Mouse (Mus musculus) CD4-positive, CD25-positive, alpha-beta regulatory T cell, adult 2 months (primary cell): ENCODE measurements around the gene Vav1.
"Not testable (repeated sequence)": the region's sequence is repeated elsewhere in the genome, so short reads cannot be mapped to it uniquely, and the experiment has no call there.

Experiments
- DNase-seq: peaks from one replicate; pipeline ENCODE4 v3.0.0-alpha.2; 2012; ENCODE audit warnings: low read depth, low spot score

Vav1 gene

DNA sequence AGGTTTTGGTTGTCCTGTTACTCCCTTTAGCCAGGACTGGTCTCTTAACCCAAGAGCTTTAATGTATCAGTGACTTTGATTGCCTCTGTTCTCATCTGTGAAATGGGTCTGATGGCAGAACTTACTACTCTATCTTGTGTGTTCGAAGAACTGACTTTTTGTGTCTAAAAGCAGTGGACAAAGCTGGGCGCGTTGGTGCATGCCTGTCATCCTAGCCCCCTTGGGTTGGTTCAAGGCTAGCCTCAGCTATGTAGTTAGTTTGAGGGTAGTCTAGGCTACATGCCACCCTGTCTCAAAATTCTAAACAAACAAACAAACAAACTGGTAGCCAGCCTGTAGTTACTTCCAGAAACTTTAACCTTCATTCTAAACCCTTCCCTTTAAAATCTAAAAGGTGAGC, 27.5 kb upstream of the Vav1 start:
- DNase-seq = no peak

DNA sequence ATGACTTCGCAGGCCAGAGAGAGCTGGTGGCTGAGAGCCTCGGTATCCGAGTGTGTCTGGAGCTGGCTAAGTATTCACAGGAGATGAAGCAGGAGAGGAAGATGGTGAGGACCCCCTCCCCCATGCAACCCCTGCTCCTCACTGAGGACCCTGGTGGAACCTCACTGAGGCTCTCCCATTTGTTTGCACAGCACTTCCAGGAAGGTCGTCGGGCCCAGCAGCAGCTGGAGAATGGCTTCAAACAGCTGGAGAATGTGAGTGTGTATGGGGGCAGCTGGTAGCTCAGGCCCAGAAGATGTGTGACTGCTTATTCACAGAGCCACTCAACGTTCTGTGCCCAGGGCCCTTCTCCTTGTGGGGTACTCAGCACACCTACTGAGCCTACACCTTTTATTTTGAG, 25.6 kb upstream of the Vav1 start:
- no peak for DNase-seq

DNA sequence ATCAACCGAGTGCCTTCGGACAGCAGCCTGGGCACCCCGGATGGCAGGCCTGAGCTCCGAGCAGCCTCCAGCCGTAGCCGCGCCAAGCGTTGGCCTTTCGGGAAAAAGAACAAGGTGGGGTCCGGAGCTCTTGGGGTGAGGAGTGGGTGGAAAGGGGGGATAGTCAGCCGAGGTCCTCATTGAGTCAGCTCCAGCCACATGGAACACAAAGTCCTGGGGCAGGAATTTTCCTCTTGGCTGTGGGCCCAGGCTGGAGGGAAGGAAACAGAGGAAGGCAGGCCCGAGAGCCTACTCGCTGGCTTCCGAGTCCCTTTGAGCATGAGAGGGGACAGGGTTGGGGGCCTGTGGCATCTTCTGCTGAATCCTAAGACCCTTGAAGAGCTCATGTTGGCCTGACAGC, 23.5 kb upstream of the Vav1 start:
- no peak for DNase-seq

DNA sequence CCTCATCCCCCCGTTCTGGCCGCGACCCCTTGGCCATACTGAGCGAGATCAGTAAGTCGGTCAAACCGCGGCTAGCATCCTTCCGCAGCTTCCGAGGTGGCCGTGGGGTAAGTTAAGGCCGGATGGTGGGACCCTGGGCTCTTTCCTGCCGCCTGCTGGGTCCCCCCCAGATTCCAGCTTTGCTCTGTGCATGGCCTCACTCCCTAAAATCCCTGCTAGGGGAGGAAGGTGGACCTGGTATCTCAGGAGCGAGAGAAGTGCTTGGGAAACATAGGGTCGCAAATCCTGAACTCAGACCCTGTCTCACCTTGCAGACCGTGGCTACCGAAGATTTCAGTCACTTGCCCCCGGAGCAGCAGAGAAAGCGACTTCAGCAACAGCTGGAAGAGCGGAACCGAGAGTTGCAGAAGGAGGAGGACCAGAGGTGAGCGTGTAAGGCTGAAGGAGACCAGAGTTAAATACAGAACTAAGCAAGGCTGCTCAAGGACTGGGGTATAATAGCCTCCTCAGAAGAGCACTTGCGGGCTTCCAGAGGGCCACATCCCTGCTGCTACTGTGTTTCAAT, 21.9 kb upstream of the Vav1 start:
- DNase-seq = no peak

DNA sequence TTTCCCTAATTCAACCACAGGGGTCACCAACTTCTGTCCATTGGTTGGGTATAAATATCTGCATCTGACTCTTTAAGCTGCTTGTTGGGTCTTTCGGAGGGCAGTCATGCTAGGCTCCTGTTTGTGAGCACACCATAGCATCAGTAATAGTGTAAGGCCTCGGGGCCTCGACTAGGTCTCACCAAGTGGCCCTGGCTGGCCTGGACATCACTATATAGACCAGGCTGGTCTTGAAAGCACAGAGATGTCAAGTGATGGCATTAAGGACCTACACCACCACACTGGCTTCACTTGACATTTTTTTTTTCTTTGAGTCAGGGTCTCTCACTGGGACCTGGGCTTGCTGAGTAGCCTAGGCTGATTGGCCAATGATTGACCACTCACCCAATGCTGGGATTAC, 20.7 kb upstream of the Vav1 start:
- DNase-seq = no peak

DNA sequence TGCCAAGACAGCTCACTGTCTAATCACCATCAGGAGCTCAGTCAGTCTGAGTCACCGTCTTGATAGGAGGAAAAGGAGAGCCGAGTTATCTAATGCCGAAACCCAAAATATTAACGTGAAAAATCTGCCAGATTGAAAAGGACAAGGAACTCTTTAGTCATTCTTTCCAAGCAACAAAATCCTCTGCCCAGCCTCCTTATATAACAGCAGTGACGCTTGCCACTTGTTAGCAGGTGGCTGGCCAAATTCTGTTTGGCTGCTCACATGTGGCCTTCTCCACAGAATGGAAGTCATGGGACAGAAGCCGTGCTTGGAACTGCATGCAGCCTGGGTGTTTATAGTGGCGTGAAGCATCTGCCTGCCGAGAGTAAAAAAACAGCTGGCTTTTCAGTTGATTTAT, 19.2 kb upstream of the Vav1 start:
- no peak for DNase-seq

DNA sequence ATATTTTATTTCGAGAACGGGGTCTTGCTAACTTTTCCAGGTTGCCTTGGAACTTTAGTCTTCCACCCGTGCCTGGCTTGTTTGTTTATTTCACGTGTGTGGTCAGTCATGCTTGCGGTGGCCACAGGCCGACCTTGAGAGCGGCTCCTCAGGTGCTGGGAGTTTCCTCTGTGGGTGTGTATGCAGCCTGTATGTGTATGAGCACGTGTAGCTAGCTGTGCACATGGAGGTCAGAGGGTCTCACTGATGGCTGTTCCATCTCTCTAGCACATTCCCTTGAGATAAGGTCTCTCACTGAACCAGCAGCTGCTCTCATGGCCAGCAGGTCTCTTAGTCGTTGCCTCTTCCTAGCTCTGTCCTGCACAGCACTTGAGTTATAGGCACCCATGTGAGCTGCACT, 18.5 kb upstream of the Vav1 start:
- DNase-seq = no peak

DNA sequence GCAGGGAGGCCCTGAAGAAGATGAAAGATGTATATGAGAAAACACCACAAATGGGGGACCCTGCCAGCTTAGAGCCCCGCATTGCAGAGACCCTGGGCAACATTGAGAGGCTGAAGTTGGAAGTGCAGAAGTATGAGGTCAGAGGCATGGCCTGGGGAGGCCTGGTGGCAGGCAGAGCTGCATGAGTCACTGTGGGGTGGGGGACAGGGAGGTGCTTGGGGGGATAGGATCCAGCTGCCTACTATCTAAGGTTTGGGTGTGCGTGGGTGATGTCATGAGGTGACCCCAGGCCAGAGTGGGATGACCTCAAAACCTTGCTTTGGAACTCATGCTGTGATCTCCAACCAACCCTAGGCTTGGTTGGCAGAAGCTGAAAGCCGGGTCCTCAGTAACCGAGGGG, 17.6 kb upstream of the Vav1 start:
- no peak for DNase-seq

DNA sequence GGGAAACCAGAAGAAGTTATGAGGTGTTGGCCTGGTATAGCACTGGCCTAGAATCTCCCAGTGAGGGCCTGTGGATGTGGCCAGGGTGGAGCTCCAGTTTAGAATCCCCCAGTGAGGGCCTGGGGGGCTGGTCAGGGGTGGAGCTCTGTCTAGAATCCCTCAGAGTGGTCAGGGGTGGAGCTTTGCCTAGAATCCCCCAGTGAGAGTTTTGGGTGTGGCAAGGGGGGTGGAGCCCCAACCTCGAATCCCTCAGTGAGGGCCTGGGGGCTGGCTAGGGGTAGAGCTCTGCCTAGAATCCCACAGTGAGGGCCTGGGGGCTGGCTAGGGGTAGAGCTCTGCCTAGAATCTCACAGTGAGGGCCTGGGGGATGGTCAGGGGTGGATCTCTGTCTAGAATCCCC, 17.1 kb upstream of the Vav1 start:
- no peak for DNase-seq

DNA sequence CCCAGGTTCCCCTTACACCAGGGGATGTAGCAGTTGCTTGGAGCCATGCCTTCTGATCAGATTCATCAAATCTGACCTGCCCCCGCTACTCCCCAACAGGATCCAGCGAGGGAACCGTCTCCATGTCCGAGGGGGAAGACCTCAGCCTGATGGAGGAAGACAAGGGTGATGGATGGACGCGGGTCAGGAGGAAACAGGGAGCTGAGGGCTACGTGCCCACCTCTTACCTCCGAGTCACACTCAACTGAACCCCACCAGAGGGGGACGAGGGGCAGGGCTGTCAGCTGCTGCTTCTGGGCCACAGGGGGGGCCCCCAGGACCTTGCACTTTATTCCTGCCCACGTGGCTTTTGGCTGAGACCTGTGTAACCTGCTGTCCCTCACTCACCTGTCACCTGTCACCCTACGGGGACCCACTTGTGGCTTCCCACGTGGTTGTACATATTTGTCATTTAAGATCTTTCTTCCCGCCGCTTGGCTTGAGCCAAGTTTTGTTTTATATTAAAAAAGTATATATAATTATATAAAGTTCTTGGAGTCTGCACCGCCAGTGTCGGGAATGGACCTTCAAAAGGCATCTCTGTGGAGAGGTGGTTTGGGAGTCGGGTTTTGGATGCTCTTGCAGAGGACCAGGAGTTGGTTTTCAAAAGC, 15.9 kb upstream of the Vav1 start:
- no peak for DNase-seq

DNA sequence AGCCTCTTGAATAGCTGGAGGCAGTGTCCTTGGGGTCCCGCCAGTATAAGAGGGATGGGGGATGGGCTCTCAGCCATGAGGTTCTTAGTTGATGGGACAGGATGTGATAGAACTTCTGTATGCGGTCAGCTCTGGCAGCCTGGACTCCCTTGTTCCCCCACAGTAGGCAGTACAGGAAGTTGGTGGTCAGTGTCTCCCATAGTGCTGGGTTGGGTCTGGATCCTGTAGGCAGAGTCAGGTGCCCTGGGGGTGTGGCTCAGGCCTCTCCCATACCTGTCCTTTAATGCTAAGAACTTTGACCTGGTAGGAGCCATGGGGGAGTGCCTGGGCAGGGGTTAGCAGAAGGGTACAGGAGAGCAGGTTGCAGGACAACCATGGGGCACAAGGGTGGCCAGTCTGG, 14.7 kb upstream of the Vav1 start:
- DNase-seq = no peak

DNA sequence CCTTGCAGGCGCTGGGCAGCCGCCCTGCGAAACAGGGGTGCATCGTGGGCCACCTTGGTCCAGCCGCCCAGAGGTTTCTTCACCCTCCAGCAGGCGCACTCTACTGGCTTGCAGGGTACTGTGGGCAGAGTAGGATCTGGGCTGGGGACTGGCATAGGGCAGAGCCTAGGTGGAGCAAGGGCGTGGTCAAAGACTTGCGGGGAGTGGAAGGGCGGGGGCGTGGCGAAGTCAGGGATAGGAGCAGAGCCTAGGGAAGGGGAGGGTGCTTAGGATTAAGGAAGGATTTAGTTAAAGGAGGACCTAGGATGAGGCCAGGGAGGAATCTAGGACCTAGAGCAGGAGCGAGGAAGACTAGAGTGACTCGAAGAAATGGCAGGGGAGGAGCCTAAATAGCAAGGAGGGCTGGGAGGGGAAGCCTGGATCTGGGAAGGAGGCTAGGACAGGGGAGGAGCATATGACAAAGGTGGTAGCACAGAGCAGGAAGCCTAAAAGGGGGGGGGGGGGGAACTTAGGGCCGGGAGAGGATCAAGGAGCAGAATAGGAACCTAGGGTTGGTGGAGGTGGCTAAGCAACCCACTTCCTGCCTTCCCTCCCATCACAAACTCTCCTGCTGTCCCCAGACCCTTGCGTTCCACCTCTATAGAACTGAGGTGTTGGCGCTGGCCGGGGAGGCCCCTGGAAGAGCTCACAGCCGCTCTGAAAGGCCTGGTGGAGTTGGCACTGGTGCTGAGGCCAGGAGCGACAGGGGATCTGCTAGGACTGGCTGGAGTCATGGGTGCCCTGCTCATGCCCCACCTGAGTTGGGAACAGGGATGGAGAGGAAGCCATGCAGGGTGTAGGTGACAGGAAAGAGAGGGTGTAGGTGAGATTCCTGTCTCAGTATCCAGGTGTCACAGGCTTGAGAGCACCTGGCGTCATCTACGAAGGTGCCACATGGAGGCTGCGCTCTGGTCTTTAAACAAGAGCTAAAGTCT, 13.6 kb upstream of the Vav1 start:
- peak; percentile 54 for DNase-seq

DNA sequence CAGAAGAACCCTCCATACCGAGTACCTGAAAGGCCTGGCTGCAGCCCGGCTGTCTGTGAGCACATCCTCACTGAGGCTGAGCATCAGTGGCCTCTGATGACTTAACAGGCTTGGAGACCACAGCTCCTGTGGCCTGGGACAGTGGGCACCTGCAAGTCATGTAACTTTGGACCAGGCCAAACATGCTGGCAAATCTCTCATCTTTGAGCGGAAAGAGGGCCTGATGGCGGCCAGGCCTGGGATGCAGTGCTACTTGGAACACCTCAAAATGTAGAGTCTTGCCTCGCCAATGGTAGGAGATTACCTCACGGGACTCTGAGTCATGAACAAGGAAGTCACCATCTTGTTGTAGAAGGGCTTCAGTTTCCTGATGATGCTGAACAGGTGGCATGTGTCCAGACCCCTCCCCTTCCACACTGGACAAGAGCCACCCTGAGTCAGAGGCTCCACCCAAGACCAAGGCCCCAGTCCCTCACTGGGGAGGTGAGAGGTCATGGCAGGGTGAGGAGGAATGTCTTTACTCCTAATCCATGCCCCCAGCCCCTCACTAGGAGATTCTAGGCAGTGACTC, 11.3 kb upstream of the Vav1 start:
- DNase-seq = no peak

DNA sequence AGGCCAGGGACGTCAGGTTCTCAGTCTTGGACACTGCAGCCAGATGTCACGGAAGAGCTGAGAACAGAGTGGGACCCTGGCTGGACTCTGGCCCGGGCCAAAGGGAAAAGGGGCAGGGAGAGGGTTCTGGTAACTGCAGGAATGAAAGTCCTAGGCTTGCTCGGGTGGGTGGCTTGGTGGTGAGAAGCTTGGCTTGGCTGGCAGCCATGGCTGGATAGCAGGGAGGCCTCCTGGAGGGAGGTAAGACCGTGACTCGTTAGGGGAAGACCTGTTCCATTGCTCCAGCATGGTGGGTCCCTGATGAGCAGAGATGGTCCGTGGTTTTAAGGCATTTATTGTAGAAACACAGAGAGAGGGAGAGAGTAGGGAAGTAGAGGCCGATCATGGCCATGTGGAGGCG, 7.6 kb upstream of the Vav1 start:
- no peak for DNase-seq

DNA sequence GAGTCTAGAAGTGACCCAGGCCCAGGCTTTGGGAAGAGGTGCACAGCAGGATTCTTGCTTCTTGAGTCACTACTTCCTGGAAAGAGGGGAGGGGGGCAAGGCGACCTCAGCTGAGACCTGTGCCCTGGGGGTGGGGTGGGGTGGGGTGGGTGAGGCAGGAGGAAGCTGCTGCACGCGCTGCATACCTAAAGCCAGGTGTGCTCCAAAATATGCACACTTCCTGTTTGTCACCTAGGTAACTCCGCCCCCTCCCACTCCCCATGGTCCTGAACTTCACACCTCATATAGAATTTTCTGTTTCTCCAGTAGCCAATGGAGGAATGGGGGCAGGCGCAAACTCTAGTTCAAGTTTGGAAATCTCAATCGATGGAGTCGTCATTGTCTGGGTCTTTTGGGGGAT, 5.1 kb upstream of the Vav1 start:
- DNase-seq = peak; percentile 39

DNA sequence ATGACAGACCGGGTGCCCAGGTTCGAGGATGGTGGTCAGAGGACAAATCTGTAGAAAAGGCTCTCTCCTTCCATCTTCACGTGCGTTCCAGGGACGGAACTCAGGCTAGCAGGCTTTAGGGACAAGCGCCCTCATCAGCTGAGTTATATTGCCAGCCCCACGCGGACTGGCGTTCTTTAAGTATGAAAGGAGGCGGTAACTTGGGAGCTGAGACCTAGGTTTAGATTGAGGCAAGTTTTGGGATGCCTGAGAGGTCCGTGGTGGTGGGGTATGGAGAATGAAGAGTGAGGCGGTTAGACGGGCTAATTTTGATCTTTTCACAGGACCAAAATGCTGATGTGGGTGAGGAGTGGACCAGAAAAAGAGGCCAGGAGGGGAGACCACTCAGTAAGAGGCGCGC, 4.2 kb upstream of the Vav1 start:
- peak; percentile 38 for DNase-seq

DNA sequence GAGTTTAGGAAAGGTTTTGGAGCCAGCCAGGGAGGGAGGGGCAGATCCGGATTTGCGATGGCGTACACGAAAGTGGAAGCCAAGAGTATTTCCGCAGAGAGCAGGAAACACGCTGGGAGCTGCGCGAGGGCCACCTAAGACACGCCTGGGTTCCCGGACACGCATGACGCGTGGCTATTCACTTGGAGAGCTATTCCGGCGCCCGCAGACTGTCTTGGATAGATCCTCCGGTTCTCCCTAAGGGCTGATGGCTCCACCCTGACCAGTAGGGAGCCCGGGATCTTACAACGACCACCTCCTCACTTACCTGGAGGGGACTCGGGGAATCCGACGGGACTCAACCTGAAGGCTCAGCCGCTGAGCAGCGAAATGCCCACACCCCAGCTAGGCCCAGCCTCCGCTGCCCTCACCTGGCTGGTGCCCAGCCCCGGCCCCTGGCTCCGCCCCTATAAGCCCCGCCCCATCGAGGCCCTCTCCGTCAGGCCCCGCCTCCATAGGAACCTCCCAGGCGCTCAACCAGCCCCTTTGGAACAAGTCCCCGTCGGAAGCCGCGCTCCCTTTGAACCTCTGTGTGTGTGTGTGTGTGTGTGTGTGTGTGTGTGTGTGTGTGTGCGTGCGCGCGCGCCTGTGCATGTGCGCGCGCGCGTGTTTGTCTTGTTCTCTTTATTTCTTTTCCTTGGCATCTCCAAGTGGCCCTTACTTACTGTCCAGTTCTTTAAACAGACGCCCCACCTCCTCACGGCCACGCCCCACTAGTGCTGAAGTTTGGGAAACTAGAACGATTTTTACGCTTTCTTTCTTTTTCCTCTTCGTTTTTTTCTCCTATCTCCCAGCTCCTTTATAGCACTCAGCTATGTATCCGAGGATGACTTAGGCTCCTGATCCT, 3.5 kb upstream of the Vav1 start:
- peak; percentile 93 for DNase-seq

DNA sequence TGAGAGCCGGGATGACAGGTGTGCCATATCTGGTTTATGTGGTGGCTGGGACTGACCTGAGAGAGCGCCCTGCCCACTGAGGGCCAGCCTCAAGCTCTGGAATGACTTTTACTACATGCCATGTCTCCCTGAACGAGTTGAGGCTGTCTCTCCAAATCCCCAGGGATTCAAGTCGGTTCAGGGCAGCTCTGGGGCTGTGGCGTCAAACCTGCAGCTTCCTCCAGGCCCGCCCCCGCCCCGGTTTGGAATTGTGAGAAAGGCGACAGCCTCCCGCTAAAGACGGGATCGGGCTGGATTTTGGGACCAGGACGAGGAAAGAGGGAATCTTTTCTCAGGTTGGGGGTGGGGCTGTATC, 2.9 kb upstream of the Vav1 start:
- DNase-seq = no peak

DNA sequence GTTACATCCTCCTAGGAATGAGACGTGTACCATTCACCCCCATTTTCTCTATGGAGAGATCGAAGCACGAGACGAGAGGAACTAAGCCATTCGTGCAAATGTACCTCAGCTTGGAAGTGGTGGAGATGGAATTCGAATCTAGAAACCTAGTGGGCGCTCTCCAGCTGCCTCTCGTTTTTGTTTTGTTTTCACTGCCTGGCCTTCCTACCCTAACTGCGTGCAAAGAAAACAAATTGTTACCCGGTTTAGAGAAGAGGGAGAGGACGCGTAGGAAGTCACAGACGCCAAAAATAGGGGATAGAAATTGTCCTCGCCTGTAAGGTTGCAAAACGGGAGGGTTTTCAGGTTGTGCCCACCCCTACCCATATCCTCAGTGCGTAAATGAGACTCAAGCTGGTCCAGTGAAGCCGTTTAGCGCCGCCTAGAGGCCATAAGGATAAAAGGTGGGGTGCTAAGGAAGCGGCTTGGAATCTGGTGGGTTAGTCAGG, 2.2 kb upstream of the Vav1 start:
- DNase-seq = peak; percentile 92

DNA sequence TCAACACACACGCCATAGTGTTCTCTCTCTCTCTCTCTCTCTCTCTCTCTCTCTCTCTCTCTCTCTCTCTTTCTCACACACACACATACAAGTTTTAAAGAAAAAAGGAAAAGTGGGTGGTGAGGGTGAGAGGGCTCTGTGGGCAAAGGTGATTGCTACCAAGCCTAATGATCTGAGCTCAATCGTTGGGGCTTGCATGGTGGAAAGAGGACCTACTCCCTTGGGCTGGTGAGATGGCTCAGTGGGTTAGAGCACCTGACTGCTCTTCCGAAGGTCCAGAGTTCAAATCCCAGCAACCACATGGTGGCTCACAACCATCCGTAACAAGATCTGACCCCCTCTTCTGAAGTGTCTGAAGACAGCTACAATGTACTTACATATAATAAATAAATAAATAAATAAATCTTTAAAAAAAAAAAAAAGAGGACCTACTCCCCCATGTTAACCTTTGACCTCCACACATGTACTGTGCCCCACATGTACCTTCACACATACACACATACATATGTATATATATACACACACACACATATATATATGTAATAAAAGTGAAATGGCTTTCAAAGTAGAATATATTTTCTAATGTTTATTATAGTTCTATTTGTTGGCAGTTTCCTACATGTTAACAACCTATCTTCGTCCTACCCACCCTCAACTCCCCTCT, 1.2 kb upstream of the Vav1 start:
- DNase-seq = not testable (repeated sequence)

DNA sequence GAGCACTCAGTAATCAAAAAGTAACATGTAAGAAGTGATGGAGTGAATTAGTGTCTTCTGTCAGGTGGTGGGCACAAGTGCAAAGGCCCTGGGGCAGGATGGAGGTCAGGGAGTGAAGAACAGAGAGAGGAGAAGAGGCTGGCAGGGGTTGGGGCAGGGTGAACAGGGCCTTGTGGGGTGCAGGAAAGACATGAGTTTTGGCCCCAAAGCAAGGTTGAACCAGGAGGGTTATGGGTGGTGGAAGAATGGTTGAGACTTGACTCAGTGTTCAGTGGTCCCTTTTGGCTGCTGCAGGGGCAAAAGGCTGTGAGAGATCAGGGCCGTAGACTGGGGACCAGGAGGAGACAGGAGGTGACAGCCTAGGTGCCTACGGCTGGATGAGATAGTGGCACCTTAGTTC, 363 bp upstream of the Vav1 start:
- DNase-seq = peak; percentile 15
